Mouse (Mus musculus) spleen, embryonic (tissue): Measurements from ENCODE around the gene Mpp3.

Source experiments
- CTCF ChIA-PET: fragments of 350-600 bp; sonication (Branson Sonifier 250); formaldehyde crosslinking; loops from one replicate; lab custom pipeline; 2022; lab: Charles Lee

The Mpp3 gene

GRCm38 (mm10) chr11:101980603-101981157 is 47.6 kb downstream of the Mpp3 start:
- CTCF ChIA-PET, result no interaction called here

- CTCF ChIA-PET, result no interaction called here
Measured at GRCm38 (mm10) chr11:101979140-101979539, 49.1 kb downstream of the Mpp3 start.

GRCm38 (mm10) chr11:101976949-101977348 is 51.3 kb downstream of the Mpp3 start:
- CTCF ChIA-PET, result interaction anchor here (0.6 kb wide), 1 partner anchor 73 kb away, joined by 3 read pairs; no protein-coding TSS in a partner anchor

- CTCF ChIA-PET, result interaction anchor here (1.1 kb wide), 1 partner anchor 12 kb away, joined by 3 read pairs; the partner anchor contains the start of gene Dusp3
Measured at GRCm38 (mm10) chr11:101974923-101975322, 53.3 kb downstream of the Mpp3 start.

GRCm38 (mm10) chr11:101974181-101974580 is 54.1 kb downstream of the Mpp3 start:
- CTCF ChIA-PET, result interaction anchor here (1.1 kb wide), 1 partner anchor 12 kb away, joined by 3 read pairs; the partner anchor contains the start of gene Dusp3

GRCm38 (mm10) chr11:101973496-101973895 is 54.8 kb downstream of the Mpp3 start:
- CTCF ChIA-PET, result interaction anchor here (0.5 kb wide), 1 partner anchor 11 kb away, joined by 5 read pairs; the partner anchor contains the start of gene Cfap97d1

- CTCF ChIA-PET, result no interaction called here
Measured at GRCm38 (mm10) chr11:101972651-101973050, 55.6 kb downstream of the Mpp3 start.

- CTCF ChIA-PET, result no interaction called here
Measured at GRCm38 (mm10) chr11:101972097-101972496, 56.2 kb downstream of the Mpp3 start.

- CTCF ChIA-PET, result no interaction called here
Measured at GRCm38 (mm10) chr11:101971410-101971809, 56.9 kb downstream of the Mpp3 start.

- CTCF ChIA-PET, result interaction anchor here (0.7 to 0.8 kb wide), 2 partner anchors 12 to 70 kb away, joined by 3 to 5 read pairs; no protein-coding TSS in a partner anchor
Measured at GRCm38 (mm10) chr11:101969835-101970234, 58.4 kb downstream of the Mpp3 start.

GRCm38 (mm10) chr11:101968791-101969190 is 59.5 kb downstream of the Mpp3 start:
- CTCF ChIA-PET, result interaction anchor here (0.7 to 1.2 kb wide), 6 partner anchors 23 to 69 kb away, joined by 3 to 6 read pairs (median 5); no protein-coding TSS in a partner anchor

GRCm38 (mm10) chr11:101968311-101968710 is 60.0 kb downstream of the Mpp3 start:
- CTCF ChIA-PET, result interaction anchor here (0.7 to 1.2 kb wide), 5 partner anchors 22 to 54 kb away, joined by 3 to 6 read pairs (median 5); no protein-coding TSS in a partner anchor

- CTCF ChIA-PET, result interaction anchor here (0.6 kb wide), 1 partner anchor 604 kb away, joined by 3 read pairs; no protein-coding TSS in a partner anchor
Measured at GRCm38 (mm10) chr11:101966965-101967614, 61.2 kb downstream of the Mpp3 start, which contains the start of gene Sost. Sost (minus strand) TSS chr11:101967015.

GRCm38 (mm10) chr11:101965553-101965952 is 62.7 kb downstream of the Mpp3 start:
- CTCF ChIA-PET, result interaction anchor here (0.6 to 2.0 kb wide), 3 partner anchors 14 to 62 kb away, joined by 6 to 11 read pairs (median 7); no protein-coding TSS in a partner anchor

- CTCF ChIA-PET, result interaction anchor here (0.6 to 2.0 kb wide), 3 partner anchors 13 to 169 kb away, joined by 7 to 11 read pairs (median 8); no protein-coding TSS in a partner anchor
Measured at GRCm38 (mm10) chr11:101964647-101965046, 63.6 kb downstream of the Mpp3 start.

GRCm38 (mm10) chr11:101963473-101964291 is 64.6 kb downstream of the Mpp3 start:
- CTCF ChIA-PET, result interaction anchor here (0.6 kb wide), 1 partner anchor 82 kb away, joined by 3 read pairs; no protein-coding TSS in a partner anchor

- CTCF ChIA-PET, result no interaction called here
Measured at GRCm38 (mm10) chr11:101963043-101963442, 65.2 kb downstream of the Mpp3 start.

GRCm38 (mm10) chr11:101957476-101957875 is 70.8 kb downstream of the Mpp3 start:
- CTCF ChIA-PET, result interaction anchor here (0.8 kb wide), 1 partner anchor 327 kb away, joined by 3 read pairs; the partner anchor contains the start of gene Tmub2

GRCm38 (mm10) chr11:101953441-101953840 is 74.8 kb downstream of the Mpp3 start:
- CTCF ChIA-PET, result no interaction called here

- CTCF ChIA-PET, result interaction anchor here (0.6 to 1.8 kb wide), 2 partner anchors 12 to 146 kb away, joined by 4 to 7 read pairs; no protein-coding TSS in a partner anchor
Measured at GRCm38 (mm10) chr11:101952541-101953341, 75.5 kb downstream of the Mpp3 start.
